Mouse (Mus musculus) heart, adult 2 months (tissue): ENCODE results near the gene Pycr1.

Source experiments
- CTCF ChIP-seq: fragments of 200-600 bp; IDR thresholded peaks from 2 replicates; pipeline ENCODE4 v1.8.1; 2022; ENCODE audit warnings: antibody characterized with exemption, mild to moderate bottlenecking, moderate library complexity
- EP300 ChIP-seq: fragments of 200-500 bp; IDR thresholded peaks from 2 replicates; pipeline ENCODE4 v1.6.1; 2011; ENCODE audit warnings: low read depth, low read length, control low read depth; ENCODE audit not compliant: insufficient read depth
- POLR2A ChIP-seq: fragments of 200-500 bp; IDR thresholded peaks from 2 replicates; pipeline ENCODE4 v1.6.1; 2011; ENCODE audit warnings: mild to moderate bottlenecking, low read depth, low read length, control low read depth; ENCODE audit not compliant: insufficient read depth

DNA sequence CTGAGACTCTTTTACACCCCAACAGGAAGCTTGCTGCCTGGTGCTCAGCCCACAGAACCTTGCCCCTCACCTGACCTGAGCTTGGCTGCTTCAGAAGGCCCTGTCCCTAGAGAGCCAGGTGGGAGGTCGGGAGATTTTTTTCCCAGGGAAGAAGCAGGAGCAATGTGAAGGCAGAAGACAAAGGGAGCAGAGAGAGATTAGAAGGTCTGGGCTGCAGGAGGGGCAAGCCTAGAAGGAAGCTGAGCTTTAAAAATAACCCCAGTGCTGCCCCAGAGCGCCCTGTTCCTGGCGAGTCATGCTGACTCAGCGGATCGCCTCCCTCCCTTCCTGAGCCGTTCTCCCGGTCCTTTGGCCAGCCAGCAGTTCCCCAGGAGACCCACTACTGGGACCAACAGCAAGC, 13.7 kb downstream of the Pycr1 start:
- no peak for TF ChIP-seq CTCF
- TF ChIP-seq POLR2A, result no peak
- 0 out of 2 replicates have a peak, but pooled peaks have one; percentile 15 for TF ChIP-seq EP300
